Mouse (Mus musculus) ES-Bruce4 (cell line): ENCODE data around the gene Ror2. TPM values are rescaled to one million over a fixed set of nuclear protein-coding genes. Genes with fewer than 3 reads are reported as not detected.

ENCODE experiments used
- H3K27ac ChIP-seq: 2 replicates; pipeline ENCODE4 v1.5.1; 2012; ENCODE audit warnings: low read length, inconsistent platforms; ENCODE audit not compliant: insufficient read depth
- H3K27me3 ChIP-seq: 2 replicates; pipeline ENCODE4 v1.6.1; 2012; ENCODE audit warnings: mild to moderate bottlenecking, low read length, inconsistent platforms; ENCODE audit not compliant: control insufficient read depth, poor library complexity, insufficient read depth, severe bottlenecking
- H3K36me3 ChIP-seq: 2 replicates; pipeline ENCODE4 v1.6.1; 2012; ENCODE audit warnings: inconsistent platforms, mild to moderate bottlenecking, low read length, moderate library complexity; ENCODE audit not compliant: control insufficient read depth, poor library complexity, insufficient read depth, severe bottlenecking
- H3K4me1 ChIP-seq: one replicate; pipeline ENCODE4 v1.8.1; 2011; ENCODE audit warnings: low read length; ENCODE audit not compliant: control insufficient read depth, insufficient read depth
- H3K4me3 ChIP-seq: 2 replicates; pipeline ENCODE4 v1.5.1; 2011; ENCODE audit warnings: low read depth, mild to moderate bottlenecking, low read length
- H3K9ac ChIP-seq: 2 replicates; pipeline ENCODE4 v1.6.1; 2012; ENCODE audit warnings: low read depth, mild to moderate bottlenecking, inconsistent platforms; ENCODE audit not compliant: poor library complexity, severe bottlenecking
- H3K9me3 ChIP-seq: replicated peaks from 2 replicates; pipeline ENCODE4 v1.6.1; 2012; ENCODE audit warnings: mild to moderate bottlenecking, low read length, inconsistent platforms; ENCODE audit not compliant: control insufficient read depth, poor library complexity, insufficient read depth, severe bottlenecking
- CTCF ChIP-seq: IDR thresholded peaks from one replicate; pipeline ENCODE4 v1.8.1; 2011; ENCODE audit warnings: low read depth, low read length
- EP300 ChIP-seq: IDR thresholded peaks from 2 replicates; pipeline ENCODE4 v1.6.1; 2011; ENCODE audit warnings: low read depth, low read length; ENCODE audit not compliant: insufficient read depth
- POLR2A ChIP-seq: IDR thresholded peaks from one replicate; pipeline ENCODE4 v1.8.1; 2011; ENCODE audit warnings: low read length; ENCODE audit not compliant: insufficient read depth
- polyA plus RNA-seq: library from polyadenylated mRNA; stranded (reverse); fragments of >200 nt; gene quantifications from 2 replicates; pipeline ENCODE4 v1.2.4, GENCODE M21; 2011; ENCODE audit warnings: low read depth; ENCODE audit not compliant: missing spikeins, insufficient read depth, insufficient read length

Ror2 gene
- polyA plus RNA-seq, 1 experiment, result 23.6 TPM

- Histone ChIP-seq H3K27ac (peak overlapping the region; percentile 82), H3K36me3 (no peaks in the 10 kb centered on the region), H3K27me3 (no peaks in the 10 kb centered on the region), H3K9ac (no peak overlapping the region), H3K4me1 (peaks cover 25% of the 10 kb centered on the region), H3K9me3 (no peaks in the 10 kb centered on the region), H3K4me3 (no peak overlapping the region)
- TF ChIP-seq POLR2A (no peak), CTCF (no peak), EP300 (no peak)
Observed at GRCm38 (mm10) chr13:53178171-53178570, 107.8 kb downstream of the Ror2 start.

- Histone ChIP-seq H3K4me3 (no peak overlapping the region), H3K36me3 (no peaks in the 10 kb centered on the region), H3K4me1 (peaks cover 25% of the 10 kb centered on the region), H3K9me3 (no peaks in the 10 kb centered on the region), H3K27me3 (no peaks in the 10 kb centered on the region), H3K27ac (peak overlapping the region; percentile 54), H3K9ac (no peak overlapping the region)
- no peak for TF ChIP-seq CTCF
- TF ChIP-seq POLR2A, result no peak
- TF ChIP-seq EP300, result no peak
Observed at GRCm38 (mm10) chr13:53177424-53177718, 108.6 kb downstream of the Ror2 start.

- no peak overlapping the region for H3K9ac ChIP-seq
- H3K9me3 ChIP-seq, result no peaks in the 10 kb centered on the region
- no peak for TF ChIP-seq CTCF
- peak; percentile 46; the same call in 1 of the 2 replicates for TF ChIP-seq EP300
- H3K4me1 ChIP-seq, result peaks cover 21% of the 10 kb centered on the region
- H3K36me3 ChIP-seq, result no peaks in the 10 kb centered on the region
- H3K4me3 ChIP-seq, result no peak overlapping the region
- H3K27ac ChIP-seq, result peak overlapping the region; percentile 54
- no peaks in the 10 kb centered on the region for H3K27me3 ChIP-seq
Observed at GRCm38 (mm10) chr13:53176695-53177423, 109.1 kb downstream of the Ror2 start.

GRCm38 (mm10) chr13:53175041-53175440 is 110.9 kb downstream of the Ror2 start:
- Histone ChIP-seq H3K4me1 (peaks cover 20% of the 10 kb centered on the region), H3K36me3 (no peaks in the 10 kb centered on the region), H3K9me3 (no peaks in the 10 kb centered on the region), H3K27ac (no peak overlapping the region), H3K9ac (no peak overlapping the region), H3K4me3 (no peak overlapping the region), H3K27me3 (no peaks in the 10 kb centered on the region)
- TF ChIP-seq CTCF (no peak), EP300 (no peak), POLR2A (no peak)

- Histone ChIP-seq H3K27me3 (no peaks in the 10 kb centered on the region), H3K27ac (no peak overlapping the region), H3K4me3 (no peak overlapping the region), H3K9ac (no peak overlapping the region), H3K9me3 (no peaks in the 10 kb centered on the region), H3K4me1 (peaks cover 3% of the 10 kb centered on the region), H3K36me3 (no peaks in the 10 kb centered on the region)
- TF ChIP-seq EP300, result no peak
- no peak for TF ChIP-seq POLR2A
- no peak for TF ChIP-seq CTCF
Observed at GRCm38 (mm10) chr13:53163671-53164070, 122.3 kb downstream of the Ror2 start.

- no peak for TF ChIP-seq CTCF
- H3K4me1 ChIP-seq, result peaks cover 5% of the 10 kb centered on the region
Observed at GRCm38 (mm10) chr13:53163060-53163459, 122.9 kb downstream of the Ror2 start.

More at GRCm38 (mm10) chr13:53163060-53163459, 122.9 kb downstream of the Ror2 start:
- Histone ChIP-seq H3K4me3 (no peak overlapping the region), H3K9me3 (no peaks in the 10 kb centered on the region), H3K27ac (no peak overlapping the region), H3K9ac (no peak overlapping the region), H3K27me3 (no peaks in the 10 kb centered on the region), H3K36me3 (no peaks in the 10 kb centered on the region)
